Mouse (Mus musculus) mature B cell (primary cell): Measurements from ENCODE around the gene Cox8a.

Source experiments
- in situ Hi-C: fragments of 300-500 bp; cut with MboI; formaldehyde crosslinking; loops from 2 replicates; pipeline ENCODE4 v1.14.3; 2019

Cox8a gene

DNA sequence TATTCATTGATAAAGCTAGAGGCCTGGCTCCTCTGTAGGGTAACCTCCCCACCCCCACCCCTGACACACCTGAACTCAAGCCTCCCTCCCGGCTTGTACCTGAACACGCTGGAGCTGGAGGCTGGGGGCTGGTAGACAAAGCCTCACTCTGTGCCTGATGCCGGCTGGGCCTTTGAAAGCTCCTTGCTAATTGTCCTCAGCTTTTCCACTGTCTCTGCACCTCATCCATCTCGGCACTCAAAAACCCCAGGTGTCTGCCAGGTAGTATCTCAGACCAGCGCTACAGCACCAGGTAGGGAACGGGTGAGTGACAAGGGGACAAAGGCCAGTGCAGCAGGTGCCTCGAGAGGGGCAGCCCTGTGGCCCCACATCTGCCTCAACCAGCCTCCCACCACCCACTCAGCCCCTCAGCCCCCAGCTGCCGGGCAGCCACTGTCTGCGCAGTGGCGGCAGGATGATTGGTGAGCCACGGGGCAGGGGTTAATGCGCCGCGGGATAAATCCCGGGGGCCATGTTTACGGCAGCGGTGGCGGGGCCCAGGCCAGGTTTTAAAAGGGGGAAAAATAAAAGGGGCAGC lies 31.6 kb downstream of the Cox8a start:
- in situ Hi-C loops: no loop called here

DNA sequence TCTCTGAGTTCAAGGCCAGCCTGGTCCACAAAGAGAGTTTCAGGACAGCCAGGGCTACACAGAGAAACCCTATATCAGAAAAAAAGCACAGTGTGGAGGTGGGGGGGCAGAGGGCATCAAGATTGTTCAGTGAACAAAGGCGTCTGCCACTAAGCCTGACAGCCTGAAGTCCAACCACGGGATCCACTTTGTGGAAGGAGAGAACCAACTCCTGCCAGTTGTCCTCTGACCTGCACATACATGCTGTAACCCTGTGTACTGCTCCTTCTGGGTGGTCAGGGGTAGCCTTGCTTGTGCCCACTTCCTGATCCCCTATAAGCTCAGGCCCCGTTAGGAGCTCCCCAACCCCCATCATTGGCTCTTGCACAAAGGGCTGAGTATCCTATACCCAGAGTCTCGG lies 32.4 kb downstream of the Cox8a start:
- in situ Hi-C loops: no loop called here

DNA sequence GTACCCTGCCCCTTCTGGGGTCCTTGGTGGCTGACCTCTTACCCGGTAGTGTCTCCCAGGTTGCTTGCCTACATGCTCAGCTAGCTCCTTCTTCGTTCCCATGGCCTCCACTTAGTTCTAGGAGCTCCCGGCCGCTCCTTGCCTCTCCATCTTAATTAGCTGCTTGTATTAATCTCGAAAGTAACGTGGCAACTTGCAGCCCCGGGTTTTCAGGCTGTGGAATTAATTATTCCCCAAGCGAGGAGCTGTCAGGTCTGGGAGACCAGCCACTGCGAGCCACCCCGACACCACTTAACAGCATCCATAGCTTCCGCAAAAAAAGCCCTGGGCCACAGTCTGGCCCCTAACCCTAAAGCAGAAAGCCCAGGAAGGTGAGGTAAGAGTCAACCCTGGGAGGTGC lies 34.0 kb downstream of the Cox8a start:
- in situ Hi-C loops: no loop called here

DNA sequence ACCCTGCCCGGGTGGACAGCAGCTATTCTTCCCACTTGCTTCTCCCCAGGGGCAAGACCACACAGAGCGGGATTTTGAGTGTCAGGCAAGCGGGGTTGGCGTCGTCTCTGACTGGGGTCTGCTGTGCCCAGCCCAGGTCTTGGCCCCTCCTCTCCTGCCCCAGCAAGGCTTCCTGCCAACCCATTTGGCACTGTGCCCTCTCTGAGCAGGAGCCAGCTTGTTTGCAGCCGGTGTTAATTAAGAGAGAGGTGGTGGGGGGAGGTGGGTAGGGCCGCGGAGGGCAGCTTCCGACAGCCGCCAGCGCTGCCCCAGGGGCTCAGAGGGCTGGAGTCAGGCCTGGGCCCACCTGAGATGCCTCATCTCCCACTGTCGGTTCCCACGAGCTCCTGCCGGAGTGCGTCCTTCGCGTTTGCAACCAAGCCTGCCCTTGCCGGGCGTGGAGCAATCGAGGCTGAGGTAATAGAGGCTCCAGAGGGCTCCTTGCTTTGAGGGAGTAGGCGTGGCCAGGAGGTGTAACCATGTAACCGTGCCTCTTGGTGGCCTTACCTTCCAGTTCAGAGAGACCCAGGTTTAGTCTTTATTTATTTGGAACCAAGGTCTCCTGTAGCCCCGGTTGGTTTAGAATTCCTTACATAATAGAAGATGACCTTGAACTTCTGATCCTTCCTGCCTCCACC lies 35.0 kb downstream of the Cox8a start:
- in situ Hi-C loops: no loop called here

DNA sequence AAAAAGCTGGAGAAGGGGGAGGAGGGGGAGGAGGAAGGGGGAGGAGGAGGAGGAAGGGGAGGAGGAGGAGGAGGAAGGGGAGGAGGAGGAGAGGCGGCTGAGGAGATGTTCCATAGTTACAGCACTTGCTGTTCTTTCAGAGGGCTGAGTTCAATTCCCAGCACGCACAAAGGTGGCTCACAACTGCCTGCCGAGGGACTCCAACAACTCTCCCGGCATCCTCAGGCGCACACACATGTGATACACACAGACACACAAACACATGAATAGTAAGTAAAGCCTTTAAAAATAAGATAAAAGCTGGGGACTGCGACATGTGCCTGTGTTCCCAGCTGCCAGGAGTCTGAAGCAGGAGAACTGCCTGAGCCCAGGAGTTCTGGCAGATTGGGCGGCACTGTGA lies 35.9 kb downstream of the Cox8a start:
- in situ Hi-C loops: no loop called here

DNA sequence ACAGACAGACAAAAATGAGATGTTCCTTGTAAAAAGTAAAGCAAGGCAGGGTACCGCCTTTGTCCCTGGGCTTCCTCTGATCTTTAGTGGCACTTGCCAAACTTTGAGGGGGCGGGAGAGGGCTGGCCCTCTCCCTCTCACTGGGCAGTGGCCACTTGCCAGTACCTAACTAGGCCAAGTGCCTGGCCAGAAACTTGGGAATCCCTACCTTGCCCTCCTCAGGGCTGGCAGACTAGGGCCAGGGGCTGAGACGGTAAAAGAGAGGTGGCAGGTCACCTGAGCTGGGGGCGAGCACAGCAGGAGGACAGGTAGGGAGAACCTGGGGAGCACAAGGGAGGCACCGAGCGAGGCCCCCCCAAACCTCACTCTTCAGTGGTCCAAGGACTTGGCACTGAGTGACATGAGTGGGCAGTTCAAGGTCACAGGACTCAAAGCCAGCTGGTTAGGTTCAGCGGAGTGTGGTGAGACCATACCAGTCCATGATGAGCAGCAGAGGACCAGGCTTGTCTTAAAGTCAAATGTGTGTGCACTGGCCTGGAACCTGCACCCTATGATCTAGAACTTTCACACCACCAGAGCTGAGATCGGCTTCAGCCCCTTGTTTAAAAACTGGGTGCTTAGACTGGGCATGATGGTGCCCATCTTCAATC lies 36.5 kb downstream of the Cox8a start:
- in situ Hi-C loops: no loop called here

DNA sequence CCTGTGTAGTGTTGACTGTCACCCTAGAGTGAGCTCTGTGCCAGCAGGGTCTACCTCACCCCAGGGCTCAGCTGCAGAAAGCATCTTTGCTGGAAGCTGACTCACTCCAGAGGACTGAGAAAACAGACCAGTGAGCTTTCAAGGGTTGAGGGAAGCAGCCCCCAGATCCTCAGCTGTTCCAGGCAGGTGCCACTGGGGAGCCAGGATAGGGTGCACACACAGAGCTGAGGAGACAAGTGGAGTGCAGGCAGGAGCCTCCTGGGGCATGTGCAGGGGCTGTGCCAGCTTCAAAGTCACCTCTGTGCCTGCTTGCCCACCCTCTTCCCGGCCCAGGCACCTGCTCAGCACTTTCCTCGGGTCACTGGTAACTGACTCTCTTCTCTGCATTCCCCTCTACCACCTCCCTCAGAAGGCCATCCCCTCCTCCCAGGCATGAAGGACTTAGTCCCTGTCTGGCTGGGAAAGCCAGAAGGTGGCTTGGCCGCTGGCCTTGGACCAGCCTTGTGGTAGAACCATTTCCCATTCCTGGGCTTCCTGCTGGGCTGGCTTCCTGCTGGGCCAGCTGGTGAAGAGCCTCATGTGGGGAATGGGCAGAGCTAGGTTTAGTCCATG lies 38.5 kb downstream of the Cox8a start:
- in situ Hi-C loops: no loop called here

DNA sequence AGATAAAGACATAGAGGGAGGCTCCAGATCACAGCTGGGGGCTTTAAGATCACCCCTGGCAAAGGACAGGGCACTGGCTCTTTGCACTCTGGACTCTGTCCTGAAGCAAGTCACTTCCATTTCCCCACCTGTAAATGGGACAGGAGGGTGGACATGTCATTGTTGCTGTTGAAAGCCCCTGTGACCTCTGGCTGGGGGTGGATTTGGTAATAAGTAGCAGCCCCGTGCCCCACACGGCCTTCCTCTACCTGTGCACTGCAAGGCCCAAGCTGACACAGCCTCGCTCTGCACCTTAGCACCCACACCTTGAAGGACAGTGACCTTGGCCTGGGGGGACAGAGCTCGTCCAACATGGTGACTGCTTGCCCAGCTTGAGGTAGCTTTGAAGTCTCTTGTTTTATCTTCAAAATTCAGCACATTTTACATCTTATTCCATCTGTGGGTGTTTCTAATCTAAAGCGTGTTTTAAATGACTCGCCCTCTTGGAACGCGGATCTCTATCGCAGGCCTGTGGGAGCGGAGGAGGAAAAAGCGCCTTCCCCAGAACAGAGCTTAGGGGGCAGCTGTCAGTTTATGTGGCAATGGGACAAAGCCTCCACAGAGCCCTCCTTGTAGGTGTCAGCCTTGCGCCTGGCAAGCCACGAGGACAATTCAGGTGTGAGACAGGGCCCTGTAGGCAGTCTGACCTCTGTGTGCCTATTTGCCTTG lies 39.5 kb downstream of the Cox8a start:
- in situ Hi-C loops: no loop called here

DNA sequence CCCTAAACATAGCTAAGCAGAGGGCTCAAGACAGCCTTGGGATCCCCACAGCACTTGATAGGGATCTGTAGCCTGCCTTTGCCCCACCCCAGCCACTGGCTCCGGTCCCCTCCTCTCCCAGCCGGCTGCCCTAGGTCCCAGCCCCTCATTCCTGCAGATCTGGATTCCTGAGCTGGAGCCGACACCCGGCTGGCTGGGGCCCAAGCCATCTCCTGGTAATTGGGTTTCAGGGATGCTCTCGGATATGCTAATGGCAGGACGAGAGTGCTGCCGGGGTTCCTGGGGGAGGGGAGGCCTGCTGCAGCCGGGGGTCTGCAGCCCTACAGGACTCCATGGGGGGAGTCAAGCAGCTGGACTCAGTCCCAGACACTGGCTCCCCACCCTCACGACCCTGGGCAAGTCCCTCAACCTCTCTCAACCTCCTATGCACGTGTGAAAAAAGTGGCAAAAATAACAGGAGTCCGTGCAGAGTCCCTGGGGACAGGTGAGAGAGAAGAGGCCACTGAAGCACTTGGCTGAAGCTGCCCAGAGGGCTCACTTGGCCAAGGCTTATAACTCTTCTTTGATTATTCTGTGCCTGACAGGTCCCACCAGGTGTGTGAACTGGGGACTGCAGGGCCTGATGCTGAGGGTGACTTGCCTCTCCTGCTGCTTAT lies 41.2 kb downstream of the Cox8a start:
- in situ Hi-C loops: no loop called here

DNA sequence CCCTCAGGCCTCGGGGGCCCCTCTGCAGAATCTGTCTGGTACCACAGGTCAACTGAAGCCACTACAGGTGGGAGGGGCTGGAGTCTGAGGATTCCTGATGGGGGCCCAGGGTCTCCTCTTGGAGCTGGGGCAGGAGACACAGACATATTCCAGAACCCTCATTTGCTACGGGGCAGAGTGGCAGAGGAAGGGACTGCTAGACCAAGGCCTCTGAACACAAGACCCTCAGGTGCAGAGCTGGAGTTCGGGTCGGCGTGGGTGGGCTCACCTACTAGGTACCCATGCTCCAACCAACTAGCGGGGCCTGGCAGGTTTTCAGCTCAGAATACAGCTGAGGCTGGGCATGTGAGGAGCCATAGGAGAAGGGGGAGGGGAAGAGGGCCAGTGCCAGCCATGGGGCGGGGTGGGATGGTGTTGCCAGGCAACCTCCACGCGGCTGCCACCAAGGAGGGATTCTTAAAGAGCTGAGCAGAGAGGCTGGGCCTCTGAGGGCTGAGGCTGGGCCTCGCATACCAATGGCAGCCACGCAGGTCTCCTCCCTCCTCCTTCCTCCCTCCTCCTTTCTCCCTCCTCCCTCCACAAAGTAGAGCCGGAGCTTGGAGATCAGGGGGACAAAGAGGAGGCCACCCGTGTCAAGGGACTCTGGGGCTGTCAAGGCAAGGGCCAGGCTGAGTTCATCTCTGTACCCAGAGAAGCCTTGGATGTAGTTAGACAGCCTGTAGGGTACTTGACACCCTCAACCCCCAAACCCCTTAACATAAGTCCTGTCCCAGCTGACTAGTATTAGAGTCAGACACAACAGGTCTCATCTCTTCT lies 45.2 kb downstream of the Cox8a start:
- in situ Hi-C loops: no loop called here

DNA sequence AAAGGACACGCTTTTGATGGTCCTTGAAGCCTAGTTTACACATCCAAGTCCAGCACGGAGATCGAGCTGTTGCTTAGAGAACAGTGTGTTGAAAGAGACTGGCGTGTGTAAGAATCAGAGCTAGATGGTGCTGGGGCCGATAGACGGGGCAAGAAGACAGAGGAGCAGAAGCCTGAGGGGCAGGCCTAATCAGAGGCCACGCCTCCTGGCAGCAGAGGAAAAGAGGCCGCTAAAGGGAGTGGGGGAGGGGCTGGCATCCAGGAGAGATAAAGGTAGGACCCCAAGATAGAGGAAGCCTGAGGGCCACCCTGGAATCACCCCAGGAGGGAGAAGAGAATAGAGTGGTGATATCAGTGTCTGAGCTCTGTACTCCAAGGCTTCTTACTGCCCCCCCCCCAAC lies 46.0 kb downstream of the Cox8a start:
- in situ Hi-C loops: no loop called here

DNA sequence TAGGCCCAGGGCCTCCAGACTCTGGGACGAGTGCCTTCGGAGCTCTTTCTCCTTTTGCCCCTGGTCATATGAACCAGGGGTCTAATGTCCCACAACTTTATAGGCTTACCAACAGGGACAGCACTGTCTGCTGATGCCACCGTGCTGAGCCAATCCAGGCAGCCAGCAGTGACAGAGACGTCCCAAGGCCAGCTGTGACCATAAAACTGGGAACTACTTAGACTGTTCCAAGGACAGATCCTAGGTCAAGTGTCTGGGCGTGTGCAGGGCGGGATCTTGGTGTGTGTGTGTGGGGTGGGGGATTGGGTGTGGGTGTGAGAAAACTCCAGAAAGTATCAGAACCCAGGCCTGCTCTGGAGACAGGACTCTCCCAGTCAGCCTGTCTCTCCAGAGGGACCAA lies 46.5 kb downstream of the Cox8a start:
- in situ Hi-C loops: no loop called here

DNA sequence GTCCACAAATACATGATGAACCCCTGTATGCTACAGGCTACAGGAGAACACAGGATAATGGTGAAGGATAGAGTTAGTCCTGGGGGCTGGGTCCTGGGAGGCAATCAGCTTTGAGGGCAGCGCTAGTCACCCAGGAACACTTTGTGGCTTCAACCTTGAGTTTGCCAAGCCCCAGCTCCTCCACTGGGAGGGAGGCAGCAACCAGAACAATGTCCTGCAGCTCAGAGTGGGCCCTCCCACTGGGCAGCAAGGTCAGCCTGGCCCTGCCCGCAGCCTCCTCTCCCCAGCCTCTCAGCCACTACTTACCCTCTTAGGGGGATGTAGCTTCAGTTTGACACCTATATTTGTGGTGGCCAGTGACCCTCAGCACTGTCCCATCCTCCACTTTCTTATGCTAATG lies 49.0 kb downstream of the Cox8a start:
- in situ Hi-C loops: no loop called here

DNA sequence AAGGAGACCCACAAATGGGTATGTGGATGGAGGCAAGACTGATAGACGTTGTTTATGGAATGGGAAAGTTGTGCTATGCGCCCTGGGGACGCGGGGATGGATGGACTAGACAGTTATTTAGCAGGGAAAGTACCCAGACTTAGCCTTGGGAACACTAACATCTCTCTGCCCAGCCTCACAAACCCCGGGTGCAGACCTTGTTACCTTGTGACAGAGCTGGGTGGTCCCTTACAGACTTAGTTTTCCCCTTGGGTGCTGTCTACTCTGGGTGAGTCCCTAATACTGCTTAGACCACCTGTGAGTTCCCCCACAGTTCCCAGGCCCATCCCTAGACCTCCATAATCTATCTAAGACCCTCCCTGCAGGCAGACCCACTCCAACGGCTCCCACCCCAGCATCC lies 50.6 kb downstream of the Cox8a start:
- in situ Hi-C loops: no loop called here

DNA sequence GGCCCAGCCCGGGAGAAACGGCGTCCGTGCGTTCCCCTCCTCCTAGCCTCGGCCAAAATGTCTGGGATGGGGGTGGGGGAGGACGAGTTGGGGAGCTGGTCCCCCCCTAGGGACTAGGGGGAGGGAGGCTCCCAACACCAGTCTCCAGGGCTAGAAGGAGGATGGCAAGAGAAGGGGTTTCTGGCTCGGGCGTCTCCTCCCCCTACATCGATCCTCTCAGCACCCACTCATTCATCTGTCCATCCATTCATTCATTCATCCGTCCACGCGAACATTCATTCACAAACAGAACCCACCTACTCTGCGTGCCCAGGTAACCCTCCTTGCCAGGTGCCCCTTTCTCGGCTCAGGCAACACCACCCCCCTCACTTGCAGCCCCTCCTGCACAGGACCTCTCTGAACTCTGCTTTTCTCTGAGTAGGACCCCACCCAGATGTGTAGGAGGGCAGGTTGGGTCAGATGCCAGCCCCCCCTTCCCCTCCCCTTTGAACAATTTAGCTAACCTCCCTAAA lies 51.2 kb downstream of the Cox8a start:
- in situ Hi-C loops: no loop called here

DNA sequence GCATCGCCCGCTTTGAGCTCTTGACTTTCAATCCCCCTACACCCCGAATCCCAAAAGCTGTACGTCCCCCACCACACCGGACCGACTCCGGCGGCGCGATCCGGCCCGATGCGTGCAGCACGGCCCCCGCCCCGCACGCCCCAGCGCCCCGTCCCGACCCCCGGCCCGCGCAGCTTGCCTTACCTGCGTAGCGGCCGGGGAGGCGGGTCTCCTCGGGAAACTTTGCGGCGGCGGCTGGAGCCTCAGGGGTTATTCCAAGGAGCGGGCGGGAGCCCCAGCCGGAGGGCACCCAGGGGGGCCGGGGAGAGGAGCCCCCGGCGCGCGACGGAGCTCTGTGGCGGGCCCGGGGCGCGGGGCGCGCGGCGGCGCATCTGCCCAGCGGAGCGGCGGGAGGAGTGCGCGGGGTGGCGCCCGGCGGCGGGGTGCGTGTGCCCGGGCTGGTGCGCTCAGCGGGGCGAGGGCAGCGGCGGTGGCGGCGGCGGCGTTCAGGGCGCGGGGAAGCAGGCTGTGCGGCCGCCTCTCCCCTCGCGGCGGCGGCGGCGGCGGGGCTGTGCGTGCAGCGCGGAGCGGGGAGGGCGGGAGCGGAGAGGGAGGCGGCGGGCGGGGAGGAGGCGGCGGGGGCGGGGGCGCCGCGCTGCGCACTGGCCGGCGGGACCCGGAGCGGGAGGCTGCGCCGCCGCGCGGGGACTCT lies 51.8 kb downstream of the Cox8a start:
- in situ Hi-C loops: no loop called here
